Mouse (Mus musculus): ENCODE data around the gene Akap17b. TPM values are rescaled to one million over a fixed set of nuclear protein-coding genes. Genes with fewer than 3 reads are reported as not detected.

The Akap17b gene
- polyA plus RNA-seq, 1 experiment from 2014 or later = 4.7 TPM

- H3K36me3 ChIP-seq = no peaks in the 10 kb centered on the region
- no peaks in the 10 kb centered on the region for H3K9me3 ChIP-seq
- no peaks in the 10 kb centered on the region for H3K27me3 ChIP-seq
- WGBS = 19% methylated on average over 7 of the region's 7 CpGs
- no peak overlapping the region for H3K9ac ChIP-seq
- ATAC-seq (ENCODE audit: low read depth) = no peak
- no peak overlapping the region for H3K27ac ChIP-seq (replicated peaks)
- H3K4me3 ChIP-seq = no peak overlapping the region
- H3K4me1 ChIP-seq (replicated peaks) = no peaks in the 10 kb centered on the region
- H3K4me2 ChIP-seq = no peak overlapping the region
These were observed 83.5 kb downstream of the Akap17b start for GRCm38 (mm10) chrX:36561650-36562049.

- no peak overlapping the region for H3K4me3 ChIP-seq
- H3K9me3 ChIP-seq = no peaks in the 10 kb centered on the region
- H3K4me1 ChIP-seq (replicated peaks) = no peaks in the 10 kb centered on the region
- H3K4me2 ChIP-seq = no peak overlapping the region
- 82% methylated on average over 4 of the region's 4 CpGs for WGBS
- no peak for ATAC-seq (ENCODE audit: low read depth)
- no peaks in the 10 kb centered on the region for H3K27me3 ChIP-seq
- H3K36me3 ChIP-seq = no peaks in the 10 kb centered on the region
- no peak overlapping the region for H3K27ac ChIP-seq (replicated peaks)
- H3K9ac ChIP-seq = no peak overlapping the region
These were observed 85.0 kb downstream of the Akap17b start for GRCm38 (mm10) chrX:36560170-36560569.

Other genes starting within 250 kb of the Akap17b start
- not detected in 2 replicates for gene Gm6268, start 244.1 kb downstream of the Akap17b start, polyA plus RNA-seq (2015; fragmentation: Nextera tagmentation; extraction: Ambion mirVana)
- gene Gm14569, start 153.6 kb downstream of the Akap17b start, polyA plus RNA-seq (2015; fragmentation: Nextera tagmentation; extraction: Ambion mirVana) = not detected in 2 replicates
- gene Pgrmc1, start 47.2 kb downstream of the Akap17b start, polyA plus RNA-seq (2015; fragmentation: Nextera tagmentation; extraction: Ambion mirVana) = 503 and 515 TPM in 2 replicates
- gene Slc25a43, start 98.3 kb upstream of the Akap17b start, polyA plus RNA-seq (2015; fragmentation: Nextera tagmentation; extraction: Ambion mirVana) = 0.70 and 0.85 TPM in 2 replicates
- 565 and 581 TPM in 2 replicates for gene Slc25a5, start 150.3 kb upstream of the Akap17b start, polyA plus RNA-seq (2015; fragmentation: Nextera tagmentation; extraction: Ambion mirVana)
- gene Ube2a, start 228.5 kb upstream of the Akap17b start, polyA plus RNA-seq (2015; fragmentation: Nextera tagmentation; extraction: Ambion mirVana) = 129 and 135 TPM in 2 replicates
- 23.9 and 29.0 TPM in 2 replicates for gene C330007P06Rik, start 228.7 kb upstream of the Akap17b start, polyA plus RNA-seq (2015; fragmentation: Nextera tagmentation; extraction: Ambion mirVana)

All from neural tube, embryonic 13.5 days (tissue).